Mouse (Mus musculus) spleen, postnatal 36 days (tissue): ENCODE data around the gene Nxn.

Source experiments
- DNase-seq, 2 experiments: peaks; one replicate each; pipeline ENCODE4 v3.0.0; 2022; ENCODE audit warnings: low spot score in 2 of 2, mixed read lengths in 1 of 2

Gene Nxn

DNA sequence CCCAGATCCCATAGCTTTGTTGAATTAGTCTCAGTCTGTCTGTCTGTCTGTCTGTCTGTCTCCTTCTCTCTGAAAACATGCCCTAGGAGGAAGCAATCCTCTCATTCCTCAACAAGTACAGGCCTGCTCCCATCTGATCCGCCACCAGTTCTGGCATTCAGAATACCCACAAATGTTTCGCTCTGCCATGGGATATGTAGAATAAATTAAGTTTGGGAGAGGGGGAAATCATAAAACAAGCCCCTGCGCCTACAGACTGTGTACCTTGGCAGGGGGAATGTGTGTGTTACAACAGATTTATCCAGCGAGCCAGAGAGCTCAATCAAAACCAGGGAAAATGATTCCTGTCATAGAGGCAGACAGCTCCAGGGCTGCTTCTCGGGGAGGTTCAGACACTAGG is 98.1 kb downstream of the Nxn start:
- DNase-seq: no peak

DNA sequence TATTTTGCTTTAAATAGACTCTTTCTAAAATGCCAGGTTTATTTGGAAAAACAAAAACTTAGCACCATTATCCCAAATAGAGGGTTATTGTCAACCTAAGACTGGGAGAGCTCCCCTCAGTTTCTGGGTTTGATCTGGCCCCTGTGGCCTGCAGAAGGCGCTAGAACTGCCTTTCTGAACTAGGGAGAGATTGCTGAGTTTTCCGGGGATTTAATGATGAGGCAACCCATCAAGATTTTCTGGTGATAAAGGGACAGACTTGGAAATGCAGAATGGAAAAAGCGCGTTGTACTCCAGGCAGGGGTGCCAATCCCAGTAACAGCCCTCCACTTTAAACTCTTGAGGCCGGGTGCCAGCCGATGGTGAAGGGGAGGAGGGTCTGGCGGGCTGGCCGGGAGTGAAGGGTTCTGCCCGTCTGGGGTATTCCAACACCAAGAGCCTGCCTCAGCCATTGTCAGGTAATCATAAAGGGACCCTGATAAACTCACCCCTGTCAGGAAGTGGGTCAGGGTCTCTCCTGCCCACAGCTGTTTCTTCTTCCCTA is 100.4 kb downstream of the Nxn start:
- DNase-seq: no peak

DNA sequence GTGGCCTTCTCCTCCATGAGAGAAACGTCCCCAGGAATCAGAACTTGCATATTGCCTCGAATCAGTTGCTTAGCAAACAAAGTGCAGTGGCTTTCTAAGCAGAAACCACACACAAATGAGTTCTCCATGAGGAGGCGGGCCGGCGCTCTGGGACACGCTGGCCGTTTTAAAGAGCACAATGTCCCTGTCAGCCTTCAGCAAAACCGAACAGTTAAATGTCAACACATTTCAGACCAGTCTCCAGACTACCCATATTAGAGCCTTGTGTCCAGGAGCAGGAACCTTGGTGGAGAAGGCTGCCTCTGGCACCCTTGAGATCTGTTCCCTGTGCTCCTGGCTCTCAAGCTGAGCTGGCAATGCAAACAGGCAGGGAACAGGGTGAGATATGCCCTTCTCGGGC is 101.7 kb downstream of the Nxn start:
- no peak for DNase-seq

GRCm38 (mm10) chr11:76294836-76295235 is 104.1 kb downstream of the Nxn start:
- DNase-seq: no peak

- no peak for DNase-seq
Measured at GRCm38 (mm10) chr11:76294078-76294477, 104.9 kb downstream of the Nxn start.

- no peak for DNase-seq
Measured at GRCm38 (mm10) chr11:76292831-76293230, 106.1 kb downstream of the Nxn start.

DNA sequence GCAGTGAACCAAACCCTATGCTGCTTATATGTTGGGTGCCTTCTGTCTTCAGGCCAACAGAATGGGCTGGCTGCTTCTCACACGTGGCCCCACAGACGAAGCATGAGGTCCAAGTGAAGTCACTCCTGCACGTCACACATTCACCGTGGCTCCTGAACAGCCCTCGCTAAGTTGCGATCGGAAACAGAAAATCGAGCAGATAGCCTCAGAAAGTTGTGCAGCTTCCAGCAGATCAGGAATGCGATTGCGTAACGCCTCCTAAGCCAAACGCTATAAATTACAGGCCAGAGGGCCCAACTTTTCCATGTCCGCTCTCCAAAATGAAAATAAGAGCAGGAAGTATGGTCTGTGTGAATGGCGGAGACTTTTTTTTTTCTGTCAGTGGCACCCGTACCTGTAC is 106.5 kb downstream of the Nxn start:
- DNase-seq: no peak

GRCm38 (mm10) chr11:76291960-76292359 is 107.0 kb downstream of the Nxn start:
- DNase-seq: no peak

DNA sequence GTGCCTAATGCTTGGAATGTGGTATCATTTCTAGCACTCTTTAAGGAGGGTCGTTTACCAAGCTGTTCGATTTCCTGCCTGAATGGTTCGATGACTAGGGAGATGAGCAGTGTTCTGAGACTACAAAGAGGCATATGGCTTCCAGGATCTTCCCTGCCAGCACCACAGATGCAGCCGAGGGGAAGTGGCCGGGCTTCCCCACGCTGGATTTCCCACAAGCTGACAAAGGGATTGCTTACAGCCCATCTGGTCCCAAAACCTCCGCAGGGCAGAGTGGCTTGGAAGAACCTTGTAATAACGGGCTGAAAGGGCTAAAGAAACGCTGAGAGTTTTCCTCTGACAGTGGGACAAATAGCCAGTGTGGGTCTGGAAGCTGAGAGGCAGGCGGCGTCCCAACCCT is 108.6 kb downstream of the Nxn start:
- no peak for DNase-seq

DNA sequence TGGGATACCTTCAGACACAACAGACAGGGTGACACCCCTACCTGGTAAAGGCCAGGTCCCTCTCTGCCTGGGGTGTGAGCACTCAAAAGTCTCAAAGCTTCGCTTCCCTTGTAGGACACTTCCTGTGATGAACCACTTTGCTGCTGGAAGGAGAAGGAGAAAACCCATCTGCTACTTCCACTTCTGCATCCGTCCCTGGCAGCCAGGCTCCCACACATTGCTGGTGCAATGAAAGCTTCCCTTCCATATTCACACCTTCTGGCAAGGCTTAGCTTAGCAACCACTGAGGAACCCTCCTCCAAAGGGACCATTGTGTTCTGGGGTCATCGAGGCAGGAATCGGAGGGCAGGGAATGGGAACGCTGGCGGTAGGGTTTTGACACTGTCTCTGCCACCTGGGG is 110.3 kb downstream of the Nxn start:
- no peak for DNase-seq

- DNase-seq: no peak
Measured at GRCm38 (mm10) chr11:76287301-76287700, 111.6 kb downstream of the Nxn start.

DNA sequence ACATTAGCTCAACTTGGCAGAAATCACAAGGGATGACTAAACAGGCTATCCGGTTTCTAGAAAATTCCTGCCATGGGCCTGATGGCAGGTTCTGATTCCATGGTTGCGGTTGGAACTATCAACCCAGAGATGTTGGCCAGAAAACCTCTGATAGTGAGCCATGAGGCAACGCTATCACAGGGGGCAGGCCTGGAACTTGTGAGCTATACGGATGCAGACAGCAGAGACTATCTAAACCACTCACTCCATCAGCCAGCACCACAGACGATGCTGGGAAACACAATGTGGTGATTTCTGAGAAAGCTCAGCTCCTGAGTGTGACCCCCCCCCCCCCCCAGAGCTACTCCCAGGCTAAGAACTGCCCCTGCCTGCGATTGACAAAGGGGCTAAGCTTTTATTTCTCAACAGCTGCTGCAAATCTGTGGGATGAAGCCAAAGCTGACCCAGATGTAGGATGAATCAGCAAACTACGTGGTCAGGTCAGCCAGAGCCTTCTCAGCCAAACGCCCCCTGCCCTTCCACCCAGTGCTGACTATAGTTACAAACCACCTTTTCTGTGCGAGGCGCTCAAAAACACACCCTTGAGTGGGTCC is 112.3 kb downstream of the Nxn start:
- no peak for DNase-seq

GRCm38 (mm10) chr11:76285431-76286075 is 113.4 kb downstream of the Nxn start:
- no peak for DNase-seq

- no peak for DNase-seq
Measured at GRCm38 (mm10) chr11:76283841-76284240, 115.1 kb downstream of the Nxn start.

DNA sequence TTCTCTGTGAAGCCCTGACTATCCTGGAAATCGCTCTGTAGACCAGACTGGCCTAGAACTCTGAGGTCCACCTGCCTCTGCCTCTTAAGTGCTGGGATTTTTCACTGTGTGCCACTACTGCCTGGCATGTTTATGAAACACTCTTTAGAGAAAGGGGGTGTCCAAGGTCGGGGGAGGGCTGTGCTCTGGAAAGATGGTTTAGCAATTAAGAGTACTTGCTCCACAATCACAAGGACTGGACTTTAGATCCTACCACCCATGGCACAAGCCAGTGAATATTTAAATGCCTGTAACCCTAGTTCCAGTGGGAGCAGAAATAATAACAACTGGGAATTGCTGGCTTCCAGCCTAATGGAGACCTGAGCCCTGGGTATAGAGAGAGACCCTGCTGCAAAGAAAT is 119.0 kb downstream of the Nxn start:
- no peak for DNase-seq

- no peak for DNase-seq
Measured at GRCm38 (mm10) chr11:76278960-76279852, 119.7 kb downstream of the Nxn start.

DNA sequence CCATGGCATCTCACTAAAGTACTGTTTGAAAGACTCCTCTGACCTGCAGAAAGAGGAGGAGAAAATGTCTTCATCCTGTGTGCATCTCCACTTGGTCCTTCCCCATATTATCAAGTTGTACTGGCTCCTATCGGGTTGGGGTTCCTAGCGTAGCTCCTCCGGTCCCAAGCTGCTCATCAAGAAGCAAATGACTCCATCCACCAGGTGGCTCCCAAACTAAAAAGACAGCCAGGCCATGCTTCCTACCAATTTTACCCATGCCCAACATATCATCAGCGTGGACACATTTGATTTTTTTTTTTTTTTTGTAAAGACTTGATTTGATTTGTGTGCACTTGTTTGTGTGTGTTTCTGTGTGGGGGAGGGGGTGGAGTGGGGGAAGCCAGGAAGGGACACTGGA is 126.5 kb downstream of the Nxn start:
- DNase-seq: no peak

DNA sequence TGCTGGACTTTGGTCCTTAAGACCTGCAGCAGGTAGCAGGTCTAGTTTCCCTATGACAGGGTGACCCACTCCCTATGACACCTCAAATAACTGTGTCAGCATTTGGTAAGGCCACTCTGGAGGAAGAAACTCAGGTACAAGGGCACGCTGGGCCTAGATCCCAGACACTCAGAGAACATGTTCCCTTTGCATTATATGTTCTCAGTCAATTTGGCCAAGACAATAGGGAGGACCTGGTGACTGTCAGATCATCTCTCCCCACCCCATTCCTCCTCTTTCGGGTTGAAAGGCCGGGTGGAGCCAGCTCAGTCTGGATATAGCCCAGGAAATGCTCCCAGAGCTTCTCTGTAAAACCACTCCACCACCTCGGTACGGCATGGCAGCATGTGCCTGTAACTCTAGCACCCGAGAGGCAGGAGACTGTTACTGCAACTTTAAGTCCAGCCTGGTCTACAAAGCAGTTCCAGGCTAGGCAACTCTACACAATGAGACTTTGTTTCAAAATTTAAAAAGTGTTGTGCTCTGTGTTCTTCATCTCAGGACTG is 130.3 kb downstream of the Nxn start:
- no peak for DNase-seq

GRCm38 (mm10) chr11:76268001-76268459 is 130.9 kb downstream of the Nxn start:
- DNase-seq: no peak

DNA sequence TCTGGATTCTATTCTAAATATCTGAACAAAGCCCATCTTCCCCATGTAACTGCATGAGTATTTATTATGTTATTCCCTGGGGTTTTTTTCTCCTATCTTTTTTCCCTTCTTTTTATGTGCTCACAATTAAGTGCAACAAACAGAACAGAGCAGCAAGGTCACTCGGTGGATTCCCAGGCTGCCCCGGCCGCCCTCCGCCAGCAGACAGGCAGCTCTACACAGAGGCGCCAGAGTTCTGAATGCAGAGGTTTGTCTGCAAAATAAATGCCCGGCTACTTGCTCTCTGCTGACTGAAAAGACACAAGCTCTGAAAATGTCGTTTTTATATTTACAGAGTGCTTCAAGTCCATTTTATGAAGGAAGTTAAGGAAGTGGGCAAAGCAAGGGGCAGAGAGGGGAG is 131.4 kb downstream of the Nxn start:
- no peak for DNase-seq

- DNase-seq: no peak
Measured at GRCm38 (mm10) chr11:76262611-76263351, 136.2 kb downstream of the Nxn start.

DNA sequence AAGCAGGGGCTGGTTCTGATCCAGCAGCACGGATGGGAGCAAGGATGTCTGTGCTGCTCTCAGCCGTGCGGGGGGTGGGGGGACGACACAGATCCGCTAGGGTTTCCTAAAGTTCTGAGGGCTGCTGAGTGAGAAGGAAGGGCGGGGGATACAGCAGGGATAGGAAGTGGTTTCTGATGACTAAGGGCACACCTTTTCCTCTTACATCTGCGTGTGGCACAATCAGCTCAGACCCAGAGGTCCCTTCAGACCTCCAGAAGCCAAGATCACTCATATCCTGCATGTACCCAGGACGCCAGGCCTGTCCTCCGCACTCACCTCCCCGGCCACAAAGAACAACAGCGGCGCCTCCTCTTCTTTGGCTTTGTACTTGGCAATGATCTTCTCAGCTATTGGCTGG is 137.7 kb downstream of the Nxn start:
- DNase-seq: no peak
